Mouse (Mus musculus) effector memory CD4-positive, alpha-beta T cell, adult 7 months (primary cell): ENCODE measurements around the gene Plcxd2. TPM values are rescaled to one million over a fixed set of nuclear protein-coding genes. Genes with fewer than 3 reads are reported as not detected.

Experiments used
- polyA plus RNA-seq: library from polyadenylated mRNA; unstranded; fragments of 100-300 nt; shearing (Covaris generic); gene quantifications from one replicate; pipeline ENCODE4 v1.2.1, GENCODE M21; 2017

Gene Plcxd2
- 99.5 TPM for polyA plus RNA-seq

GRCm38 (mm10) chr16:46010153-46010905, at the start of gene Plcxd2:
TSS of gene Plcxd2 (minus strand) at chr16:46010218.

GRCm38 (mm10) chr16:45953394-45953793, 56.6 kb downstream of the Plcxd2 start, which contains the start of gene Phldb2:
TSS of gene Phldb2 (minus strand) at chr16:45953598.

Other genes starting within 250 kb of the Plcxd2 start
- 0.84 TPM for gene Phldb2, start 56.6 kb downstream of the Plcxd2 start, polyA plus RNA-seq
- gene Cd96, start 110.0 kb upstream of the Plcxd2 start, polyA plus RNA-seq: 193 TPM
- gene Gm4737, start 144.9 kb upstream of the Plcxd2 start, polyA plus RNA-seq: 4.2 TPM